Mouse (Mus musculus): ENCODE measurements around the gene Acot11. TPM values are rescaled to one million over a fixed set of nuclear protein-coding genes. Genes with fewer than 3 reads are reported as not detected.
"Not testable (repeated sequence)": the region's sequence is repeated elsewhere in the genome, so short reads cannot be mapped to it uniquely, and the experiment has no call there.

The Acot11 gene
- polyA plus RNA-seq, 1 experiment from 2014 or later, result 2.7 TPM

DNA sequence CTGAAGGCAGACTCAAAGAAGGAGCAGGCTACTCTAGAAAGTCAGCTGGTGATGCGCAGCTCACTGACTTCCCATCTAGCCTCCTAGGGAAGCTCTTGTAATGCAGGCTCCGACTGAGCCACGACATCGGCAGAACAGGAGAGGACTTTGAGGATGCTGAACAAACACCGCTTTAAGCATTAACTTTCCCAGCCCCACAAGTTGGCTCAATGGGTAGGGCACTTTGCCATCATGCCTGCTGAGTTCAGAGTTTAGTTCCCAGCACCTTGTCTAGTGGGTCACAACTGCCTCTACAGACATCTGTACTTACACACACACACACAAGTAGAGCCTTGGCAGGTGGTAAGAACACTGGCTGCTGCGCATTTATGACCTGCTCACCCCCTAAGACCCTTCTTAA, 53.1 kb downstream of the Acot11 start:
- no peak overlapping the region for H3K4me3 ChIP-seq (replicated peaks)
- H3K36me3 ChIP-seq, result no peaks in the 10 kb centered on the region
- no peak overlapping the region for H3K9ac ChIP-seq
- 92% methylated on average over 6 of the region's 6 CpGs for WGBS
- H3K4me1 ChIP-seq, result peaks cover 13% of the 10 kb centered on the region
- H3K9me3 ChIP-seq (replicated peaks), result no peaks in the 10 kb centered on the region
- no peak for ATAC-seq (replicated peaks; ENCODE audit: low FRiP score)
- no peak overlapping the region for H3K4me2 ChIP-seq
- no peak overlapping the region for H3K27ac ChIP-seq
- no peaks in the 10 kb centered on the region for H3K27me3 ChIP-seq

DNA sequence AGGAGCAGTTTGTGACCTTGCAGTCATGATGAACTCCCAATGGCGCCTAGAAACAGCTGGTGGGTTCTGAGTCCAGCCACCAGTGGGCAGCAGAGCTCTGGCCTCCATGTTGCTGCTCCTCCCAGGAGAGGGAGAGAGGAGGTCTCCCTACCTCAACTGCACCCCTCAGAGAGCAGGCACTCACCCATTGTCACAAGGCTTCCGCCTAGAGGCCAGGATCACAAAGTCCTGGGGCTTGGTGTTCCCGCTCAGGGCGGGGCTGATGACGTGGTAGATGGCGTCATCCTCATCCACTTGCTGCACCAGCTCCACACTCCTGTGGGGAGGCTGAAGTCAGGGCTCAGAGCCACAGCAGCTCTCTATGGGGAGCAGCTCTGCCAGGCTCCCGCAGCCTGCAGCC, 55.1 kb downstream of the Acot11 start:
- Histone ChIP-seq H3K4me3 (replicated peaks) (peak overlapping the region; percentile 11), H3K9ac (no peak overlapping the region), H3K4me2 (peak overlapping the region; percentile 46), H3K36me3 (no peaks in the 10 kb centered on the region), H3K9me3 (replicated peaks) (no peaks in the 10 kb centered on the region), H3K27me3 (no peaks in the 10 kb centered on the region), H3K4me1 (peaks cover 13% of the 10 kb centered on the region), H3K27ac (no peak overlapping the region)
- 3% methylated on average over 7 of the region's 7 CpGs for WGBS
- ATAC-seq (replicated peaks; ENCODE audit: low FRiP score), result peak; percentile 78

DNA sequence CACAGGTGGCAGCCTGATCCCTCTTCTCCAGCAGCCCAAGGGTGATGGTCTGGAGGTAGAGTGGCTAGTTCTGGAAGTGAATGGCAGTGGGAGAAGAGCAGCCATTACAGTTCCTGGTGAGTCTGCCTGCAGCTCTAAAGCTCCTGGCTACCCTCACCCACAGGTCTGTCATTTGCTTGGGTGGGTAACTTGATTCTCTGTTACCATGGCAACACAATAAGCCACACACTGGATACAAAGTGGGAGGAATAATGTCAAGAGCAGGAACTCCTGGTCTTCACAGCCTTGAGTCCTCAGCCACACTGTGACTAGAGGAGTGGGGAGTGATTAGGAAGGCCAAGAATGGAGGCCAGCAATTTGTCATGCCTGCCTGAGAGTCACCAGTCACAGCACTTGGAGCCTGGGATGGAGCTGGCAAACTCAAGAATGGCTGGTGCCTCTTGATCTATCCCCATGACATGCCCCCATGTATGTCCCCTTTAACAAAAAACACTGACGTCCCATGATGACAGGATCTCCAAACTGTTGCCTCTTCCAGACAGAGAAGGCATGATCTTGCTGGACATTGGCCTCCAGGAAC, 57.7 kb downstream of the Acot11 start:
- Histone ChIP-seq H3K9me3 (replicated peaks) (no peaks in the 10 kb centered on the region), H3K4me1 (peaks cover 13% of the 10 kb centered on the region), H3K27me3 (no peaks in the 10 kb centered on the region), H3K36me3 (no peaks in the 10 kb centered on the region), H3K4me2 (no peak overlapping the region), H3K27ac (no peak overlapping the region), H3K4me3 (replicated peaks) (no peak overlapping the region), H3K9ac (no peak overlapping the region)
- WGBS, result 70% methylated on average over 1 of the region's 1 CpGs
- ATAC-seq (replicated peaks; ENCODE audit: low FRiP score), result 0 out of 2 replicates have a peak, but pooled peaks have one; percentile 9

DNA sequence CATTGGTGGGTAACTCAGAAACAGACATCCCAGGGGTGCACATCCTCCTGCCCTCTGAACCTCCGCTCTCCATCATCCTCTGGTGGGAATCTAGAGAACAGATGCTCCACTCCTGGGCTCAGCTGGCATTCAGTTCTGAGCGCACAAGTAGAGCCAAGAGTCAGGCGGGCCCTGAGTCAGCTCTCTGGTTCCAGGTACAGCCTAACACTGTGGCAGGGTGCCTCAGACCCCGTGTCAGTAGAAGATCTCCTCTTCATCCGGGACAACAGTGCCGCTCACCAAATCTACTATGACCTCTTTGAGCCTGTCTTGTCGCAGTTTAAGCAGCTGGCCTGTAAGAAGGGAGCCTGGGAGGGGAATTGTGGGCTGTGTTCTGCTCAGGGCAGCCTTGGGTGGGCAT, 58.9 kb downstream of the Acot11 start:
- Histone ChIP-seq H3K4me3 (replicated peaks) (no peak overlapping the region), H3K4me1 (peaks cover 13% of the 10 kb centered on the region), H3K27ac (no peak overlapping the region), H3K27me3 (no peaks in the 10 kb centered on the region), H3K9ac (no peak overlapping the region), H3K36me3 (no peaks in the 10 kb centered on the region), H3K9me3 (replicated peaks) (no peaks in the 10 kb centered on the region), H3K4me2 (no peak overlapping the region)
- whole genome bisulfite sequencing, result 82% methylated on average over 7 of the region's 7 CpGs
- ATAC-seq (replicated peaks; ENCODE audit: low FRiP score), result no peak

DNA sequence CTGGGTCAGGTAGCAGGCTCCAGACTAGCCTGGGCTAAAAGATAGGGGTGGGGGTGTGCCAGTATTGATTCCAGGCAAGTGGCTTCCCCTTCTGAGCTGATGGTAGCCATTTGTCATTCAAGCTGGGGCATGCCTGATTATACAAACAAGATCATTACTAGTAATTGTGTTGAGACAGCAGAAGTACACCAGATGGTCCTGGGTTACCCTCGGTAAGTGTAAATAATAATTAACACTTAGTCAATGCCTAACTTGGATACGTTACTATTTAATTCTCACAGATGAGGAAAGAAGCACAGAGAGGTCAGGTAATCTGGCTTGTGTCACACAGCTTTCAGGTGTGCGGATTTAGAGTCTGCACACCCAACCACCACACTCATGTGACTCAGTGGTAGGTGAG, 66.9 kb downstream of the Acot11 start:
- Histone ChIP-seq H3K27ac (0 out of 2 replicates have a peak overlapping the region, but pooled peaks have one; percentile 18), H3K4me3 (replicated peaks) (no peak overlapping the region), H3K4me2 (no peak overlapping the region), H3K4me1 (peaks cover 16% of the 10 kb centered on the region), H3K9me3 (replicated peaks) (no peaks in the 10 kb centered on the region), H3K9ac (no peak overlapping the region), H3K27me3 (no peaks in the 10 kb centered on the region), H3K36me3 (no peaks in the 10 kb centered on the region)
- 64% methylated on average over 3 of the region's 3 CpGs for WGBS
- ATAC-seq (replicated peaks; ENCODE audit: low FRiP score), result no peak; the same call in 1 of the 2 replicates

DNA sequence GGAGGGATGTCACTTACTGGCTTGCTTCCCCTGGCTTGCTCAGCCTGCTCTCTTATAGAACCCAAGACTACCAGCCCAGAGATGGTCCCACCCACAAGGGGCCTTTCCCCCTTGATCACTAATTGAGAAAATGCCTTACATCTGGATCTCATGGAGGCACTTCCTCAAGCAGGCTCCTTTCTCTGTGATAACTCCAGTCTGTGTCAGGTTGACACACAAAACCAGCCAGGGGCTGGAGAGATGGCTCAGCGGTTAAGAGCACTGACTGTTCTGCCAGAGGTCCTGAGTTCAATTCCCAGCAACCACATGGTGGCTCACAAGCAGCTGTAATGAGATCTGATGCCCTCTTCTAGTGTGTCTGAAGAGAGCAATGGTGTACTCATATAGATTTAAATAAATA, 67.9 kb downstream of the Acot11 start:
- not testable (repeated sequence) for H3K9ac ChIP-seq; H3K4me2 ChIP-seq; H3K36me3 ChIP-seq; H3K27ac ChIP-seq; H3K4me3 ChIP-seq (replicated peaks); H3K27me3 ChIP-seq; H3K9me3 ChIP-seq (replicated peaks); ATAC-seq (replicated peaks; ENCODE audit: low FRiP score)
- peaks cover 18% of the 10 kb centered on the region for H3K4me1 ChIP-seq
- 92% methylated on average over 1 of the region's 1 CpGs for WGBS

DNA sequence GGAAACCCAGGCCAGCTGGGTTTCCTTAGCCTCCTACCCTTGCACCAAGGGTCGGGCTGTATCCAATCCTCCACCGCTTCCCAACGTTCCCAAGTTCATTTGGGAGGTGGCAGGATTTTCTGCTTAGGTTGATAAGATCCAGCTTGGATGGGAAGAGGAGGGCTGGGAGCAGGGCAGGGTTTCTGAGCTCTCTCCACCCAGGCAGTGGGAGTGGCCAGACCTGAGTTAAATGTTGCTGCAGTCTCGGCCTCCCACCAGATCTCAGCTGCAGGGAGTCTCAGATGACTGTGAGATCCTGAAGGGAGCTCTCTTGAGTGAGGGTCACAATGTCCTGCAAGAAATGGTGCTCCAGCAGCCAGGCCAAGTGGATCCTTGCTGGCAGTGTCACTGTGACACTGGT, 71.2 kb downstream of the Acot11 start, which contains the start of gene Fam151a:
Gene Fam151a (plus strand): TSS at position 254 of the 400 bp plus-strand sequence.
- ATAC-seq (replicated peaks; ENCODE audit: low FRiP score), result peak; percentile 72
- 17% methylated on average over 4 of the region's 4 CpGs for WGBS
- no peaks in the 10 kb centered on the region for H3K9me3 ChIP-seq (replicated peaks)
- no peaks in the 10 kb centered on the region for H3K36me3 ChIP-seq
- peak within 1 kb of the TSS; percentile 56 for H3K27ac ChIP-seq
- no peak within 1 kb of the TSS for H3K9ac ChIP-seq
- H3K4me2 ChIP-seq, result no peak within 1 kb of the TSS
- H3K4me3 ChIP-seq (replicated peaks), result no peak within 1 kb of the TSS
- no peaks in the 10 kb centered on the region for H3K27me3 ChIP-seq
- H3K4me1 ChIP-seq, result peaks cover 18% of the 10 kb centered on the region

DNA sequence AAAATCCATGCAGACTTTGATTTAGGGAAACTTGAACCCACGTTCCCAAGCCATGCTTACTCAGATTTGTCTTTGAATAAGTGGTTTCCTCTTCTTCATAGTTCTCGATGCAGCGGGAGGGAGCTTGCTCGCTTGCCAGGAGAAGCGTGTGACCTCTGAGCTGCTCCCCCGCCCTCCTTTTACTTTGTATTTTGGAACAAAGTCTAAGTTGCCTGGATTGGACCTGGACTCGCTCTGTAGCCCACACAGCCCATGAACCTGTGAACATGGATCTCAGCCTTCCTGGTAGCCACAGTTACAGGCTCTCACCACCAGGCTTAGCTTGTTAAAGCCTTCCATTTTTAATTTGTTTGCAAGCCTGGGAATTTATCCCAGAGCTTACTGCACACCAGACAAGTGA, 74.0 kb downstream of the Acot11 start, which contains the start of gene Mroh7:
Gene Mroh7 (minus strand): TSS at position 112 of the 400 bp plus-strand sequence.
- ATAC-seq (replicated peaks; ENCODE audit: low FRiP score), result no peak
- H3K9ac ChIP-seq, result no peak within 1 kb of the TSS

DNA sequence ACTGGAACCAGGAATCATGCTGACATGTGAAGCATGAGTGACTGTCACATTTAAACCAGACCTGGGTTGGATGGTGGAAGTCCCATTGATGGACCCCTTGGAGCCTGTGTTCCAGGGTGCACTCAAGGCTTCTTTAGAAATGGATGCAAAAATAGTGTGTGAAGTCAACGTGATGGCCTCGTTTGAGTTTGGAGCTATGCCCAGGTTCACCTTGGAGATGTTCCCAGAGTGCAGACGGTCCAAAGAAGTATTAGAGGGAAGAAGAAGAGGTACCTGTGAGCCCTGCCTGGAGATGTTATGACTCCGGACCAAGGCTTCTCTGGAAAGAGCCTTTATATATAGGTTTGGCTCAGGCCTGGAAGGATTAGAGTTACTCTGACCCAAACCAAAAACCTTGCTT, 84.2 kb downstream of the Acot11 start:
- Histone ChIP-seq H3K4me2 (no peak overlapping the region), H3K36me3 (no peaks in the 10 kb centered on the region), H3K9ac (no peak overlapping the region), H3K27me3 (peaks cover under 1% of the 10 kb centered on the region; the same call in 1 of the 2 replicates), H3K4me1 (no peaks in the 10 kb centered on the region), H3K4me3 (replicated peaks) (no peak overlapping the region), H3K9me3 (replicated peaks) (no peaks in the 10 kb centered on the region), H3K27ac (no peak overlapping the region)
- whole genome bisulfite sequencing, result 85% methylated on average over 4 of the region's 4 CpGs
- ATAC-seq (replicated peaks; ENCODE audit: low FRiP score), result no peak

More for the DNA sequence above, 74.0 kb downstream of the Acot11 start, which contains the start of gene Mroh7:
- Histone ChIP-seq H3K4me3 (replicated peaks) (no peak within 1 kb of the TSS), H3K9me3 (replicated peaks) (no peaks in the 10 kb centered on the region), H3K36me3 (no peaks in the 10 kb centered on the region), H3K27me3 (no peaks in the 10 kb centered on the region), H3K27ac (no peak within 1 kb of the TSS), H3K4me1 (peaks cover 16% of the 10 kb centered on the region), H3K4me2 (no peak within 1 kb of the TSS)
- WGBS, result 72% methylated on average over 7 of the region's 7 CpGs

DNA sequence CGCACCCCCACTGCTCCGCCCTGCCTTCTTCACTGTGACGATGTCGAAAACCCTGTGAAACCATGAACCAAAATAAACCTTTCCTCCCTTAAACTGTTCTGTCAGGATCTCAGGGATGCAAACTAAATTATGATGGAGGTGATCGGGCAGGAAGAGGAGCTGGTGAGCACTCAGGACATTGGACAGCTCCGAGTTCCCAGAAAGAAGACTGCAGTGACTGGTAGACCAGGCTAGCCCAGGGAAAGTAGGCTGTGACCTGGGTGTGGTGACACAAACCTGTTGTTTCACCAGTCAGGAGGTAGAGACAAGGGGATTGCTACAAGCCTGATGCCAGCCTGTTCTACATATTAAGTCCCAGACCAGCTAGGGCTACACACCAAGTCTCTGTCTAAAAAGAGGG, 91.2 kb downstream of the Acot11 start:
- WGBS, result 80% methylated on average over 6 of the region's 6 CpGs
- Histone ChIP-seq H3K9me3 (replicated peaks) (no peaks in the 10 kb centered on the region), H3K9ac (no peak overlapping the region), H3K27ac (no peak overlapping the region), H3K27me3 (peaks cover 3% of the 10 kb centered on the region; the same call in 1 of the 2 replicates), H3K4me1 (no peaks in the 10 kb centered on the region), H3K4me3 (replicated peaks) (no peak overlapping the region), H3K4me2 (no peak overlapping the region), H3K36me3 (no peaks in the 10 kb centered on the region)
- ATAC-seq (replicated peaks; ENCODE audit: low FRiP score), result no peak

DNA sequence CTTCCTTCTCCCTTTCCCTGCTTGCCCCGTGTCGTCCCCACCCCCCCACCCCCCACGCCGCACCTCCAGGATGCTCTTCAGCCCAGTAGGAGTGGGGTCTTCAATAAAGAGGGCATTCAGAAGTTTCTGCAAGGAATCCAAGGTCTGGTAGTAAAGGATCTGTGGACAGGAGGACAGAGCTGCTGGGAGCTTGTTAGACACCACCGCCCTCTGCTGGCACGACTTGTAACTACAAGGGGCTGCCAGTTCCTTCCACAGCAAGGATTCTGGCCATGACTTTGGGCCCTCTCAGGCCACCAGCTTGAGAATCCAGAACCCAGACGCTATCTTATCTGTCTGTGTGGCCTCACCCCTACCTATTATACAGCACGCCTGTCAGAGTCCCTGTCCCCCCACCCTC, 96.4 kb downstream of the Acot11 start:
- Histone ChIP-seq H3K9me3 (replicated peaks) (no peaks in the 10 kb centered on the region), H3K27ac (no peak overlapping the region), H3K4me2 (peak overlapping the region; percentile 46), H3K9ac (no peak overlapping the region), H3K4me3 (replicated peaks) (0 out of 2 replicates have a peak overlapping the region, but pooled peaks have one; percentile 5), H3K36me3 (no peaks in the 10 kb centered on the region), H3K27me3 (no peaks in the 10 kb centered on the region; the same call in 1 of the 2 replicates), H3K4me1 (peaks cover 14% of the 10 kb centered on the region)
- peak; percentile 40; the same call in 1 of the 2 replicates for ATAC-seq (replicated peaks; ENCODE audit: low FRiP score)
- WGBS, result 0% methylated on average over 8 of the region's 8 CpGs

DNA sequence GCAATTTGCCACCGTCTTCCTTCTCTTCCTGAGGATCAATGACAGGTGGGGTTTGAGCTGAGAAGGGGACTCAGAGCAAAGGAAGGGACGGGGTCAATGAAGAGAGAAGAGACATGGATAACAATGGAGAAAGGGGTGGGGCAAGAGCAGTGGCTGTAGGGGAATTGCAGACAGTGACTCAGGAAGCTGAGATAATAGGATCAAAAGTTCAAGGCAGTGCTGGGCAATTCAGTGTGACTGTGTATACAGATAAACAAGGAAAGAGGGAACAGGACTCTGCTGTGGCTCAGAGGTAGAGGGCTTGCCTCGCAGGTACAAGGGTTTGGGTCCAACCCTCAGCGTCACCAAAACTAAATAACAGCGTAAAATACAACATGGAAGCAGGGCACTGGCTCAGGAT, 96.8 kb downstream of the Acot11 start:
- ATAC-seq (replicated peaks; ENCODE audit: low FRiP score), result no peak
- Histone ChIP-seq H3K27me3 (no peaks in the 10 kb centered on the region; the same call in 1 of the 2 replicates), H3K27ac (no peak overlapping the region), H3K9me3 (replicated peaks) (no peaks in the 10 kb centered on the region), H3K4me1 (peaks cover 14% of the 10 kb centered on the region), H3K4me2 (peak overlapping the region; percentile 46), H3K9ac (no peak overlapping the region), H3K4me3 (replicated peaks) (0 out of 2 replicates have a peak overlapping the region, but pooled peaks have one; percentile 5), H3K36me3 (no peaks in the 10 kb centered on the region)
- WGBS, result 35% methylated on average over 5 of the region's 5 CpGs
